Mouse (Mus musculus) mature B cell (primary cell): ENCODE data around the gene Tex44.
"Not testable (repeated sequence)": the region's sequence is repeated elsewhere in the genome, so short reads cannot be mapped to it uniquely, and the experiment has no call there.

Experiments used
- in situ Hi-C: fragments of 300-500 bp; cut with MboI; formaldehyde crosslinking; loops from 2 replicates; pipeline ENCODE4 v1.14.3; 2019

The Tex44 gene

GRCm38 (mm10) chr1:86443386-86444172 is 17.4 kb downstream of the Tex44 start:
- in situ Hi-C loops = loop anchor here (5.0 kb wide), 2 partner anchors 59 to 89 kb away; no protein-coding TSS in a partner anchor

- in situ Hi-C loops = no loop called here
These were observed 21.6 kb downstream of the Tex44 start for GRCm38 (mm10) chr1:86447596-86448171.

GRCm38 (mm10) chr1:86448272-86448671 is 22.1 kb downstream of the Tex44 start:
- in situ Hi-C loops = no loop called here

GRCm38 (mm10) chr1:86449966-86450365 is 23.8 kb downstream of the Tex44 start:
- in situ Hi-C loops = no loop called here

GRCm38 (mm10) chr1:86452713-86453112 is 26.6 kb downstream of the Tex44 start:
- in situ Hi-C loops = no loop called here

- in situ Hi-C loops = no loop called here
These were observed 30.9 kb downstream of the Tex44 start for GRCm38 (mm10) chr1:86456892-86457581.

GRCm38 (mm10) chr1:86459371-86459770 is 33.2 kb downstream of the Tex44 start:
- in situ Hi-C loops = no loop called here

GRCm38 (mm10) chr1:86464223-86464874 is 38.2 kb downstream of the Tex44 start:
- in situ Hi-C loops = no loop called here

GRCm38 (mm10) chr1:86464875-86465224 is 38.7 kb downstream of the Tex44 start:
- in situ Hi-C loops = no loop called here

- in situ Hi-C loops = no loop called here
These were observed 41.3 kb downstream of the Tex44 start for GRCm38 (mm10) chr1:86467416-86467815.

GRCm38 (mm10) chr1:86469876-86470275 is 43.7 kb downstream of the Tex44 start:
- in situ Hi-C loops = no loop called here

- in situ Hi-C loops = no loop called here
These were observed 44.5 kb downstream of the Tex44 start for GRCm38 (mm10) chr1:86470519-86471181.

- in situ Hi-C loops = not testable (repeated sequence)
These were observed 45.4 kb downstream of the Tex44 start for GRCm38 (mm10) chr1:86471504-86471961.

GRCm38 (mm10) chr1:86472197-86472952 is 46.2 kb downstream of the Tex44 start:
- in situ Hi-C loops = no loop called here

GRCm38 (mm10) chr1:86473109-86473760 is 47.1 kb downstream of the Tex44 start:
- in situ Hi-C loops = no loop called here
